Mouse (Mus musculus): Measurements from ENCODE around the gene Cluh. TPM values are rescaled to one million over a fixed set of nuclear protein-coding genes. Genes with fewer than 3 reads are reported as not detected.
A peak's percentile ranks its signal among the peaks of the same experiment; 100 is the strongest.

Cluh gene
- polyA plus RNA-seq, 1 experiment from 2014 or later: 31.2 TPM

- Histone ChIP-seq H3K27me3 (ENCODE audit: poor library complexity, severe bottlenecking) (0 out of 2 replicates have a peak, but pooled peaks cover 3% of the 10 kb centered on the region), H3K4me3 (no peak overlapping the region), H3K9me3 (peaks cover 2% of the 10 kb centered on the region; the same call in 1 of the 2 replicates), H3K27ac (0 out of 2 replicates have a peak overlapping the region, but pooled peaks have one; percentile 20), H3K4me1 (peaks cover 48% of the 10 kb centered on the region), H3K36me3 (replicated peaks) (peaks cover 35% of the 10 kb centered on the region)
- 90% methylated on average over 4 of the region's 4 CpGs for WGBS
- no peak for DNase-seq (ENCODE audit: extremely low spot score, low spot score)
Measured at GRCm38 (mm10) chr11:74652791-74653191, 3.5 kb downstream of the Cluh start.

- Histone ChIP-seq H3K4me3 (no peak overlapping the region), H3K36me3 (replicated peaks) (peaks cover 41% of the 10 kb centered on the region), H3K27ac (no peak overlapping the region), H3K4me1 (peaks cover 47% of the 10 kb centered on the region), H3K9me3 (peaks cover 8% of the 10 kb centered on the region; the same call in 1 of the 2 replicates), H3K27me3 (ENCODE audit: poor library complexity, severe bottlenecking) (no peaks in the 10 kb centered on the region)
- no peak for DNase-seq (ENCODE audit: extremely low spot score, low spot score)
- 83% methylated on average over 6 of the region's 6 CpGs for WGBS
Measured at GRCm38 (mm10) chr11:74653385-74653784, 4.1 kb downstream of the Cluh start.

GRCm38 (mm10) chr11:74655941-74656340, 6.6 kb downstream of the Cluh start:
- Histone ChIP-seq H3K27ac (no peak overlapping the region), H3K27me3 (ENCODE audit: poor library complexity, severe bottlenecking) (no peaks in the 10 kb centered on the region), H3K36me3 (replicated peaks) (peaks cover 66% of the 10 kb centered on the region), H3K9me3 (peaks cover 9% of the 10 kb centered on the region; the same call in 1 of the 2 replicates), H3K4me3 (no peak overlapping the region), H3K4me1 (peaks cover 26% of the 10 kb centered on the region)
- 94% methylated on average over 3 of the region's 3 CpGs for WGBS
- DNase-seq (ENCODE audit: extremely low spot score, low spot score): no peak

- H3K36me3 ChIP-seq (replicated peaks): peaks cover 94% of the 10 kb centered on the region
- H3K27ac ChIP-seq: no peak overlapping the region
- no peak overlapping the region for H3K4me3 ChIP-seq
- H3K9me3 ChIP-seq: peaks cover 9% of the 10 kb centered on the region; the same call in 1 of the 2 replicates
- 96% methylated on average over 13 of the region's 13 CpGs for WGBS
- no peaks in the 10 kb centered on the region for H3K27me3 ChIP-seq (ENCODE audit: poor library complexity, severe bottlenecking)
- no peaks in the 10 kb centered on the region for H3K4me1 ChIP-seq
- DNase-seq (ENCODE audit: extremely low spot score, low spot score): no peak
Measured at GRCm38 (mm10) chr11:74660336-74660735, 11.0 kb downstream of the Cluh start.

- WGBS: 96% methylated on average over 19 of the region's 19 CpGs
Measured at GRCm38 (mm10) chr11:74661641-74662040, 12.3 kb downstream of the Cluh start.

GRCm38 (mm10) chr11:74662221-74662620, 12.9 kb downstream of the Cluh start:
- H3K27ac ChIP-seq: no peak overlapping the region
- H3K27me3 ChIP-seq (ENCODE audit: poor library complexity, severe bottlenecking): no peaks in the 10 kb centered on the region
- DNase-seq (ENCODE audit: extremely low spot score, low spot score): no peak
- WGBS: 93% methylated on average over 6 of the region's 6 CpGs
- no peak overlapping the region for H3K4me3 ChIP-seq
- H3K9me3 ChIP-seq: peaks cover 9% of the 10 kb centered on the region; the same call in 1 of the 2 replicates
- H3K4me1 ChIP-seq: no peaks in the 10 kb centered on the region
- H3K36me3 ChIP-seq (replicated peaks): peaks cover 100% of the 10 kb centered on the region

More at GRCm38 (mm10) chr11:74661641-74662040, 12.3 kb downstream of the Cluh start:
- H3K4me1 ChIP-seq: no peaks in the 10 kb centered on the region
- no peak for DNase-seq (ENCODE audit: extremely low spot score, low spot score)
- no peaks in the 10 kb centered on the region for H3K27me3 ChIP-seq (ENCODE audit: poor library complexity, severe bottlenecking)
- peaks cover 9% of the 10 kb centered on the region; the same call in 1 of the 2 replicates for H3K9me3 ChIP-seq
- no peak overlapping the region for H3K27ac ChIP-seq
- H3K4me3 ChIP-seq: no peak overlapping the region
- H3K36me3 ChIP-seq (replicated peaks): peaks cover 100% of the 10 kb centered on the region

GRCm38 (mm10) chr11:74664279-74664678, 15.0 kb downstream of the Cluh start:
- WGBS: 94% methylated on average over 3 of the region's 3 CpGs
- no peak overlapping the region for H3K27ac ChIP-seq

GRCm38 (mm10) chr11:74664906-74665305, 15.6 kb downstream of the Cluh start:
- peaks cover 99% of the 10 kb centered on the region for H3K36me3 ChIP-seq (replicated peaks)
- no peak overlapping the region for H3K4me3 ChIP-seq
- no peaks in the 10 kb centered on the region for H3K27me3 ChIP-seq (ENCODE audit: poor library complexity, severe bottlenecking)
- no peak overlapping the region for H3K27ac ChIP-seq
- no peaks in the 10 kb centered on the region for H3K9me3 ChIP-seq
- no peak for DNase-seq (ENCODE audit: extremely low spot score, low spot score)
- WGBS: 94% methylated on average over 8 of the region's 8 CpGs
- H3K4me1 ChIP-seq: no peaks in the 10 kb centered on the region

More at GRCm38 (mm10) chr11:74664279-74664678, 15.0 kb downstream of the Cluh start:
- no peaks in the 10 kb centered on the region for H3K4me1 ChIP-seq
- H3K9me3 ChIP-seq: no peaks in the 10 kb centered on the region
- peaks cover 99% of the 10 kb centered on the region for H3K36me3 ChIP-seq (replicated peaks)
- H3K4me3 ChIP-seq: no peak overlapping the region
- DNase-seq (ENCODE audit: extremely low spot score, low spot score): no peak
- no peaks in the 10 kb centered on the region for H3K27me3 ChIP-seq (ENCODE audit: poor library complexity, severe bottlenecking)

GRCm38 (mm10) chr11:74665631-74666283, 16.5 kb downstream of the Cluh start:
- peaks cover 99% of the 10 kb centered on the region for H3K36me3 ChIP-seq (replicated peaks)
- WGBS: 98% methylated on average over 17 of the region's 17 CpGs

GRCm38 (mm10) chr11:74666284-74666652, 17.0 kb downstream of the Cluh start:
- 97% methylated on average over 5 of the region's 5 CpGs for WGBS
- no peaks in the 10 kb centered on the region for H3K4me1 ChIP-seq
- H3K27ac ChIP-seq: no peak overlapping the region
- no peak overlapping the region for H3K4me3 ChIP-seq
- H3K27me3 ChIP-seq (ENCODE audit: poor library complexity, severe bottlenecking): no peaks in the 10 kb centered on the region
- no peak for DNase-seq (ENCODE audit: extremely low spot score, low spot score)
- no peaks in the 10 kb centered on the region for H3K9me3 ChIP-seq
- peaks cover 94% of the 10 kb centered on the region for H3K36me3 ChIP-seq (replicated peaks)

More at GRCm38 (mm10) chr11:74665631-74666283, 16.5 kb downstream of the Cluh start:
- H3K9me3 ChIP-seq: no peaks in the 10 kb centered on the region
- no peak for DNase-seq (ENCODE audit: extremely low spot score, low spot score)
- no peaks in the 10 kb centered on the region for H3K27me3 ChIP-seq (ENCODE audit: poor library complexity, severe bottlenecking)
- H3K4me1 ChIP-seq: no peaks in the 10 kb centered on the region
- H3K27ac ChIP-seq: no peak overlapping the region
- no peak overlapping the region for H3K4me3 ChIP-seq

- no peak for DNase-seq (ENCODE audit: extremely low spot score, low spot score)
- Histone ChIP-seq H3K9me3 (no peaks in the 10 kb centered on the region), H3K4me1 (no peaks in the 10 kb centered on the region), H3K27ac (no peak overlapping the region), H3K4me3 (no peak overlapping the region), H3K27me3 (ENCODE audit: poor library complexity, severe bottlenecking) (no peaks in the 10 kb centered on the region), H3K36me3 (replicated peaks) (peaks cover 87% of the 10 kb centered on the region)
- WGBS: 94% methylated on average over 14 of the region's 14 CpGs
Measured at GRCm38 (mm10) chr11:74666776-74667581, 17.7 kb downstream of the Cluh start.

GRCm38 (mm10) chr11:74667582-74668010, 18.3 kb downstream of the Cluh start:
- Histone ChIP-seq H3K27me3 (ENCODE audit: poor library complexity, severe bottlenecking) (no peaks in the 10 kb centered on the region), H3K36me3 (replicated peaks) (peaks cover 81% of the 10 kb centered on the region), H3K9me3 (no peaks in the 10 kb centered on the region), H3K4me3 (no peak overlapping the region), H3K4me1 (no peaks in the 10 kb centered on the region), H3K27ac (no peak overlapping the region)
- DNase-seq (ENCODE audit: extremely low spot score, low spot score): no peak
- 97% methylated on average over 13 of the region's 13 CpGs for WGBS

GRCm38 (mm10) chr11:74668466-74668865, 19.2 kb downstream of the Cluh start:
- Histone ChIP-seq H3K4me3 (no peak overlapping the region), H3K27ac (no peak overlapping the region), H3K4me1 (no peaks in the 10 kb centered on the region), H3K9me3 (no peaks in the 10 kb centered on the region), H3K36me3 (replicated peaks) (peaks cover 80% of the 10 kb centered on the region), H3K27me3 (ENCODE audit: poor library complexity, severe bottlenecking) (no peaks in the 10 kb centered on the region)
- WGBS: 90% methylated on average over 5 of the region's 5 CpGs
- DNase-seq (ENCODE audit: extremely low spot score, low spot score): no peak
